14 mouse cellular contexts compared by ENCODE assay signal in genomic region chr3:35721818-35722446, GRCm38 (mm10). TPM values are rescaled to one million over a fixed set of nuclear protein-coding genes. Genes with fewer than 3 reads are reported as not detected.
DNase-seq lines count a peak whose midpoint lies in the region; ATAC-seq lines count a peak whose summit lies in the region.
"Had no signal": no experiment of that assay in that cellular context is flagged by ENCODE, and none has a peak within 500 bp of the region (broad histone marks: within the 10 kb centered on the region; RNA-seq: fewer than 3 reads in every experiment).

No protein-coding gene starts in this region.

- H3K4me1 ChIP-seq in heart, embryonic 12.5 days (replicated peaks), result no peaks in the 10 kb centered on the region

- peak; percentile 7; the same call in 1 of the 2 replicates for ATAC-seq in megakaryocyte-erythroid progenitor cell, adult 5-6 weeks (replicated peaks; ENCODE audit: low FRiP score, low TSS enrichment, poor library complexity, severe bottlenecking)
- no peak for ATAC-seq in heart, embryonic 12.5 days (ENCODE audit: insufficient number of reproducible peaks, low FRiP score)

- no peaks in the 10 kb centered on the region for H3K36me3 ChIP-seq in heart, embryonic 12.5 days

- DNase-seq in lung, postnatal 25 days (ENCODE audit: low spot score), result peak; percentile 16
- DNase-seq in lung, adult 18-20 months, result no peak
- peak; percentile 84 for DNase-seq in ZHBTc4 (ENCODE audit: low read depth, low spot score)
- peak; percentile 32 to 55 for DNase-seq in thymus, postnatal 36 days
- DNase-seq in layer of hippocampus, postnatal 14 days (ENCODE audit: low spot score in 2 of 2), result no peak
- DNase-seq in cerebellum, adult 18-20 months, result no peak
- DNase-seq: adrenal gland, postnatal 14 days; kidney, postnatal 14 days; layer of hippocampus, postnatal 36 days; liver; right cerebral cortex, postnatal 4 days had no signal

- H3K27ac ChIP-seq in heart, embryonic 12.5 days (ENCODE audit: poor library complexity, severe bottlenecking), result no peak overlapping the region

- 74% methylated on average over 4 of the region's 4 CpGs for WGBS in heart, embryonic 12.5 days

- no peak overlapping the region for H3K9ac ChIP-seq in heart, embryonic 12.5 days

- H3K27me3 ChIP-seq in heart, embryonic 12.5 days (replicated peaks), result no peaks in the 10 kb centered on the region

- H3K4me2 ChIP-seq in heart, embryonic 12.5 days, result no peak overlapping the region
- H3K4me2 ChIP-seq: heart, embryonic 11.5 days had no signal

- no peaks in the 10 kb centered on the region for H3K9me3 ChIP-seq in heart, embryonic 12.5 days (replicated peaks)

- no peak overlapping the region for H3K4me3 ChIP-seq in heart, embryonic 12.5 days

RNA-seq across cellular contexts. Expression of gene Atp11b, which starts 32.0 kb away (rescaled TPM):
- 90.4 and 98.9 TPM in 2 replicates for total RNA-seq in megakaryocyte-erythroid progenitor cell, adult 5-6 weeks (2014; fragmentation: Nextera tagmentation)
- total RNA-seq in megakaryocyte-erythroid progenitor cell, adult 5-6 weeks (2017), result 111 and 131 TPM in 2 replicates
- total RNA-seq in layer of hippocampus, postnatal 14 days (2021), result 100 to 1,000 TPM in 1 of 2 experiments, 10 to 100 TPM in 1; 99.8 to 121 TPM
- 32.1 and 34.2 TPM in 2 replicates for polyA plus RNA-seq in heart, embryonic 12.5 days (2016; fragmentation: Nextera tagmentation; extraction: Ambion mirVana)

Comparison
In these comparisons a context has a peak if more than half of its experiments do, and no peak if none do; other contexts are left out.
1. DNase-seq: peak in lung, postnatal 25 days (single experiment), ZHBTc4 (single experiment) and thymus, postnatal 36 days (2 of 2); none in lung, adult 18-20 months (0 of 2), layer of hippocampus, postnatal 14 days (0 of 2) and cerebellum, adult 18-20 months (0 of 2).